Mouse (Mus musculus): ENCODE measurements around the gene Lingo4.

DNA sequence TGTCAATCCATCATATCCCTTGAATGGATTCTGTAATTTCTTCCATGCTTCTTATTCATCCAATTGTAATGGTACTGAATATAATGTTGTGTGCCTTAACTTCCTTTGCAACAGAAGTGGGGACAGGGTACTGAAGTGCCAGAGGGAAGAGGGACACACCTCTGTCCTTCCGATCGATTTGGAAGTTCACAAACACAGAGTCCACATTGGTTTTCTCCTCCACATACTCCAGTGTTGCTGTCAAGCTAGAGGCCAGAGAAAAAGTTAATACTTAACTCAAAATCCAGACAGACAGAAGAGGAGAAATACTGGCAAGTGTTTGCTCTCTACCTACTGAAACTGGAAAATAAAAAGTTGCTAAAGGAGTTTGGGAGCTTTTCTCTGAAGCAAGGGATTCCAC lies 36.0 kb downstream of the Lingo4 start:
- no peak for TF ChIP-seq CTCF (IDR thresholded peaks at IDR 0.05; ENCODE audit: insufficient read depth, low read depth, low read length)
- TF ChIP-seq POLR2A (IDR thresholded peaks at IDR 0.05; ENCODE audit: insufficient read depth, low read depth, low read length), result no peak

All from olfactory bulb, adult 2 months (tissue).